Mouse (Mus musculus): ENCODE results near the gene Gm49373. TPM values are rescaled to one million over a fixed set of nuclear protein-coding genes. Genes with fewer than 3 reads are reported as not detected.

The Gm49373 gene
- polyA plus RNA-seq, 1 experiment from 2014 or later = 0.59 TPM

DNA sequence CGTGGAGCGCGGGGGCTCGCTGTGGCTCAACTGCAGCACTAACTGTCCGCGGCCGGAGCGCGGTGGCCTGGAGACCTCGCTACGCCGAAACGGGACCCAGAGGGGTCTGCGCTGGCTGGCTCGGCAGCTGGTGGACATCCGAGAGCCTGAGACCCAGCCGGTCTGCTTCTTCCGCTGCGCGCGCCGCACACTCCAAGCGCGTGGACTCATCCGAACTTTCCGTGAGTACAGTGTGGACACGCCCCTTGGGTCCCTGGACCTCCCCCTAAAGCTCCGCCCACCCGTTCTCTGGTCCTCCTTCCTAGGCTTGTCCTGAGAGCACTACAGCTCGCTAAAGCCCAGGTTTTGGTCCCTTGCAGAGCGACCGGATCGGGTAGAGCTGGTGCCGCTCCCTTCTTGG lies 39.8 kb downstream of the Gm49373 start:
- Histone ChIP-seq H3K36me3 (no peaks in the 10 kb centered on the region), H3K4me3 (peak overlapping the region; percentile 53), H3K27me3 (peaks cover 96% of the 10 kb centered on the region), H3K4me1 (peaks cover 71% of the 10 kb centered on the region), H3K4me2 (replicated peaks) (peak overlapping the region; percentile 94), H3K9me3 (no peaks in the 10 kb centered on the region), H3K27ac (no peak overlapping the region), H3K9ac (peak overlapping the region; percentile 61)
- under 1% methylated on average over 34 of the region's 34 CpGs for WGBS
- ATAC-seq (ENCODE audit: low FRiP score, low read depth) = peak; percentile 70

DNA sequence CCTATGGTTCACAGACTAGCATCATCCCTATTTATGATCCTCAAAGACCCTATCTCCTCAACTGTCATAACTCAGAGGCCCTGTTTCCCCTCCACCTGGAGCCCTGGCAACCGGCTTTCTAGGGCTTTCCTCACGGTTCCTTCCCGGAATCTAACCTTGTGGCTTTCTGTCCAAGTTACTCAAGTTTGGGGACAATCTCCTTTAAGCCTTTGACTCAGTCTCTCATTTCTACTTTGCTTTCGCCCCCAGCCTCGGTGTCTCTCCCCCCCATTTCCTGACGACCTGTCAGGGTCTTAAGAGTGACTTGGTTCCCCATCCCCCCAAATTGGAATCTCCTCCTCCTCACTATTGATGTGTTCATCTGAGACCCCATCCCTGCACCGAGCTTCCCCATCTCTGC lies 40.4 kb downstream of the Gm49373 start:
- no peak overlapping the region for H3K27ac ChIP-seq
- no peaks in the 10 kb centered on the region for H3K36me3 ChIP-seq
- peak overlapping the region; percentile 53 for H3K4me3 ChIP-seq
- peak overlapping the region; percentile 94 for H3K4me2 ChIP-seq (replicated peaks)
- peaks cover 95% of the 10 kb centered on the region for H3K27me3 ChIP-seq
- H3K9me3 ChIP-seq = no peaks in the 10 kb centered on the region
- ATAC-seq (ENCODE audit: low FRiP score, low read depth) = no peak
- H3K9ac ChIP-seq = peak overlapping the region; percentile 61; the same call in 1 of the 2 replicates
- WGBS = 1% methylated on average over 7 of the region's 7 CpGs
- peaks cover 66% of the 10 kb centered on the region for H3K4me1 ChIP-seq

DNA sequence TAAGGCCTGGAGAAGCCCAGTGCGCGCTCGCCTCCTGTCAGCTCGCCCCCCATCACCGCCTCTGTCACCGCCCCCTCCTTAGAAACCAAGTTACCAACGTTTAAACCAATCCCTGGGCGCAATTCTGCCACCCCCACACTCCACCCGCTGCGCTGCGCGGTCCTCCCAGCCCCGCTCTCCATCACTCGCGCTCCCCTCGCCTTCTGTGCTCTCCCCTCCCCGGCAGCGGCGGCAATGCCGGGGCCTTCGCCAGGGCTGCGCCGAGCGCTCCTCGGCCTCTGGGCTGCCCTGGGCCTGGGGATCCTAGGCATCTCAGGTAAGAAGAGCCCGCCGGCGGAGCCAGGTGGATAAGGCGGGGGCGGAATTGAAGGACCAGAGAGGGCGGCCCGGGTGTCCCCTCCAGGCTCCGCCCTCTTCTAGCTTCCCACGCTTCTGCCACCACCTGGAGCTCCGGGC lies 41.0 kb downstream of the Gm49373 start, which contains the start of gene Icam5:
Icam5 (plus strand) TSS at position 178 of the 456 bp plus-strand sequence.
- WGBS = 0% methylated on average over 35 of the region's 35 CpGs
- H3K9ac ChIP-seq = peak within 1 kb of the TSS; percentile 61
- H3K4me2 ChIP-seq (replicated peaks) = peak within 1 kb of the TSS; percentile 94
- 0 out of 2 replicates have a peak, but pooled peaks have one; percentile 0 for ATAC-seq (ENCODE audit: low FRiP score, low read depth)
- no peaks in the 10 kb centered on the region for H3K9me3 ChIP-seq
- H3K27ac ChIP-seq = no peak within 1 kb of the TSS; the same call in 1 of the 2 replicates
- peaks cover 60% of the 10 kb centered on the region for H3K4me1 ChIP-seq
- H3K36me3 ChIP-seq = no peaks in the 10 kb centered on the region
- H3K4me3 ChIP-seq = peak within 1 kb of the TSS; percentile 53
- peaks cover 93% of the 10 kb centered on the region for H3K27me3 ChIP-seq

DNA sequence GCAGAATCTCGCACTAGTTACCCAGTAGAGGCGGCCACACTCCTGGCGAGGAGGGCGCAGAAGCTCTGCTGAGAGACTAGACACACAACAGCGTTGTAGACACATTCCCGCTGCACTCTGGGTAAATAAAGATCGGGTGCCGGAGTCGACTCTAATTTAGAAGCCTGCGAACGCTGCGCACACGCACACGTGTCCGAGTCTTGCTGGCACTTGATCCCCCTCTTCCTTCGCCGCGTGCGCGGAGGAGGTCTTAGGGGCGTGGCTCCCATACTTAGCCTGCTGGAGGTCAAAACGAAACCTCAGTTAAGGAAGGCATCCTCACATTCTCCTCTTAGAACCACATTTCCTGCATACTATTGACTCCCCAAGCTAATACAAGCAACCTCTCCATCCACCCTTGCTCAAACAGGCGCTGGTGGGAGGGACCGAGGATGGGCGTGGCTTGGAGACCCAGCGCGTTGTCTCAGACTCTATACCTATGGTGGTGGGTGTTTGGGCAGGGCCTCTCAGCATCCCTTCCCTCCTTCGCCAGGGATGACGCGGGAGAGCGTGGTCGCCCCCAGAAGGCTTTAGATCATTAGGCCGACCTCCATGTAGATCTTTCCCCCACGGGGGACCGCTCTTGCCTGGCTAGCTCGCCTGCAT lies 41.5 kb downstream of the Gm49373 start:
- peaks cover 55% of the 10 kb centered on the region for H3K4me1 ChIP-seq
- H3K9ac ChIP-seq = peak overlapping the region; percentile 46; the same call in 1 of the 2 replicates
- no peaks in the 10 kb centered on the region for H3K36me3 ChIP-seq
- no peak overlapping the region; the same call in 1 of the 2 replicates for H3K27ac ChIP-seq
- H3K4me3 ChIP-seq = peak overlapping the region; percentile 53
- H3K4me2 ChIP-seq (replicated peaks) = peak overlapping the region; percentile 94
- ATAC-seq (ENCODE audit: low FRiP score, low read depth) = peak; percentile 21
- under 1% methylated on average over 36 of the region's 36 CpGs for WGBS
- peaks cover 93% of the 10 kb centered on the region for H3K27me3 ChIP-seq
- H3K9me3 ChIP-seq = no peaks in the 10 kb centered on the region

DNA sequence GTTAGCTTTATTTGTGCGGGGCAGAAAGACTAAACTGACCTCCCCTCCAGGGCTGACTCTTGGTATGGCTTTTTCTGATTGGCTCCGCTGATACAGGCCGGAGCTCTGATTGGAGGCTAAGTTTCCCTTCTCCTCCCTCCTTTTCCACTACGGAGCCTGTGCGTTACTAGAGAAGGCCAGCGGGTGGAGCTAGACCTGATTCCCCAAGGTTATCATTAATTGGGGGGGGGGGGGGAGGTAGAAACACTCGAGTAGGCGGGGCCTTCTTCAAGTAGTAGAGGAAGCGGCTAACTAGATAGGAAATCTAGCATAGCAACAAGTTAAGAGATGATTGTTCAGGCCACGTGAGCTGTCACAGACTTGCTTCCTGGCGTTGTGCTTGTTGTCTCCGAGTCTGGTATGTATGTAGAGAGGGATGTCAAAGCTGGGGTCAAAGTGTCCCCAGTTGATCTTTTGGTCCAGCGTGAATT lies 42.1 kb downstream of the Gm49373 start:
- peak overlapping the region; percentile 94 for H3K4me2 ChIP-seq (replicated peaks)
- peaks cover 89% of the 10 kb centered on the region for H3K27me3 ChIP-seq
- no peaks in the 10 kb centered on the region for H3K36me3 ChIP-seq
- no peaks in the 10 kb centered on the region for H3K9me3 ChIP-seq
- under 1% methylated on average over 13 of the region's 13 CpGs for WGBS
- H3K4me3 ChIP-seq = peak overlapping the region; percentile 53
- H3K4me1 ChIP-seq = peaks cover 51% of the 10 kb centered on the region
- H3K27ac ChIP-seq = no peak overlapping the region; the same call in 1 of the 2 replicates
- H3K9ac ChIP-seq = no peak overlapping the region
- ATAC-seq (ENCODE audit: low FRiP score, low read depth) = 0 out of 2 replicates have a peak, but pooled peaks have one; percentile 55

DNA sequence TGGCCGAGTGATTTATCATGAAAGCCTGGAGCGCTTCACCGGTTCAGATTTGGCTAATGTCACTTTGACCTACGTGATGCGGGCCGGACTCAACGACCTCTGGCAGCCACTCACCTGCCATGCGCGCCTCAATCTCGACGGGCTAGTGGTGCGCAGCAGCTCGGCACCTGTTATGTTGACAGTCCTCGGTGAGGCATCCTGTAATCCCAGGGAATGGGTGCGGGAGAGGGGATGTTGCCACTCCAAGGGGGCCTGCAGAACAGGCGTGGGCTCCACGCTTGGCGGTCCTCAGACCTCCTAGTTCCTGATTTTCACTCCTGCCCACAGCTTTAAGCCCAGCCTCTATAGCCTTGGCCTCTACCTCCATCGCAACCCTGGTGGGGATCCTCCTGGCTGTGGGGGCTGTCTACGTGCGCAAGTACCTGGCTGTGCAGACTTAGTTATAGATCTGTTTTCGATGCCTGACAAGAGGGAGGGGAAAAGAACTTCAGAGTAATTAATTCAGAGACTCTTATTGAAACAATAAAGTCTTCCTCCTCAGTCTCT lies 42.8 kb downstream of the Gm49373 start:
- no peak for ATAC-seq (ENCODE audit: low FRiP score, low read depth)
- no peak overlapping the region for H3K27ac ChIP-seq
- H3K4me1 ChIP-seq = peaks cover 51% of the 10 kb centered on the region
- 20% methylated on average over 22 of the region's 22 CpGs for WGBS
- H3K9me3 ChIP-seq = no peaks in the 10 kb centered on the region
- H3K9ac ChIP-seq = no peak overlapping the region
- peak overlapping the region; percentile 94 for H3K4me2 ChIP-seq (replicated peaks)
- H3K36me3 ChIP-seq = no peaks in the 10 kb centered on the region
- peaks cover 88% of the 10 kb centered on the region for H3K27me3 ChIP-seq
- H3K4me3 ChIP-seq = peak overlapping the region; percentile 53

DNA sequence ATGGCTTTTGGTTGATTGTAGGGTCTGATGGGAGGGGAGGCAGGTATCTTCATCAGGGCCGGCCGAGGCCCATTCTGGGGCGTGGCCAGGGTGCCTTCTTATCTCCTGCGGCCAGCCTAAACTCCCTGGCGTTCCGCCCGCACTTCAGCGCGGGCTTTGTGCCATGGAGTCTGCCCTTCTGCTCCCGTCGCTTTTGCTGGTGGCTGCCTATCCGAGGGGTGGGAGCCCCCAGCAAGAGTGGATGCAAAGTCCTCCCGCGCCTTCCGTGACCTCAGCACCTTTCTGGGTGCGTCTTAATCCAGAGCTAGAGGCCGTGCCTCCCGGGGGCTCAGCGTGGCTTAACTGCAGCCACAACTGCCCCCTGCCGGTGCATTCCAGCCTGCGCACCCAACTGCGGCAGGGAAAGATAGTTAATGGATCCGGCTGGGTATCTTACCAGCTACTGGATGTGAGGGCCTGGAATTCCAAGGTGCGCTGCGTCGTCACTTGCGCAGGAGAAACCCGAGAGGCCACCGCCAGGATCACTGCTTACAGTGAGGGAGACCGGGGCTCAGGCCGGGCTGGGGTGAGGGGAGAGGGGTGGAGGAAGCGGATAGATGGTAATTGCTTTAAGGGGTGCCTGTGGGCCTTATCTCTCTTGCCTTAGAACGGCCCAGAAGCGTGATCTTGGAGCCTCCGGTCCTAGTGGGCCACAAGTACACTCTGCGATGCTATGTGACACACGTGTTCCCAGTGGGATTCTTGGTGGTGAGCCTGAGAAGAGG lies 43.4 kb downstream of the Gm49373 start, which contains the start of gene Icam4:
Icam4 (plus strand) TSS at position 83 of the 764 bp plus-strand sequence.
- no peaks in the 10 kb centered on the region for H3K36me3 ChIP-seq
- H3K4me2 ChIP-seq (replicated peaks) = peak within 1 kb of the TSS; percentile 94
- H3K4me3 ChIP-seq = peak within 1 kb of the TSS; percentile 53
- H3K4me1 ChIP-seq = peaks cover 46% of the 10 kb centered on the region
- H3K27me3 ChIP-seq = peaks cover 82% of the 10 kb centered on the region
- peak within 1 kb of the TSS; percentile 53; the same call in 1 of the 2 replicates for H3K9ac ChIP-seq
- H3K9me3 ChIP-seq = no peaks in the 10 kb centered on the region
- WGBS = 2% methylated on average over 37 of the region's 37 CpGs
- no peak within 1 kb of the TSS for H3K27ac ChIP-seq
- no peak for ATAC-seq (ENCODE audit: low FRiP score, low read depth)

DNA sequence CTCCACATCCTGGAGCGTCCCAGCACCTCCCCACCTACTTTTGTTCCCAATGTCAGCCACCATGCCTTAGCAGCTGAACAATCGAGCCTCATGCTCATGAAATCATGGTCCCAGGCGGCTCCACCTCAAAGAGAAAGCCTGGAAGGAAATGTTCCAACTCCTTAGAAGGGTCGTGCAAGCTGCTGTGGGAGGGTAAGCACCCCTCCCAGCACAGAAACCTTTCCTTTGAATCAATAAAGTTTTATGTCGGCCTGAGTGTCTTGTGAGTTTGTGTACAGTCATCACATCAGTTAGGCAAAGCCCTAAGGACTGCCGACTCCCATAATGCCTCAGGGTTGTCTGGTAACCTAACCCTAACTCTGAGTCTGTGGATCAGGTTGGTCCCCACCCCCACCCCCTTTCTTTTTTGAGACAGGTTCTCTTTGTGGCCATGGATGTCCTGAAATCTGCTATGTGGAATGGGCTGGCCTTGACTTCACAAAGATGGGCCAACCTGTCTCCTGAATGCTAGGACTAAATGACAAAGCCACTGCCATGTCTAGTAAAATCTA lies 44.3 kb downstream of the Gm49373 start:
- Histone ChIP-seq H3K27ac (no peak overlapping the region), H3K4me1 (peaks cover 45% of the 10 kb centered on the region), H3K27me3 (peaks cover 73% of the 10 kb centered on the region), H3K9ac (no peak overlapping the region), H3K36me3 (no peaks in the 10 kb centered on the region), H3K4me2 (replicated peaks) (no peak overlapping the region), H3K4me3 (peak overlapping the region; percentile 37; the same call in 1 of the 2 replicates), H3K9me3 (no peaks in the 10 kb centered on the region)
- no peak for ATAC-seq (ENCODE audit: low FRiP score, low read depth)
- WGBS = 61% methylated on average over 6 of the region's 6 CpGs

DNA sequence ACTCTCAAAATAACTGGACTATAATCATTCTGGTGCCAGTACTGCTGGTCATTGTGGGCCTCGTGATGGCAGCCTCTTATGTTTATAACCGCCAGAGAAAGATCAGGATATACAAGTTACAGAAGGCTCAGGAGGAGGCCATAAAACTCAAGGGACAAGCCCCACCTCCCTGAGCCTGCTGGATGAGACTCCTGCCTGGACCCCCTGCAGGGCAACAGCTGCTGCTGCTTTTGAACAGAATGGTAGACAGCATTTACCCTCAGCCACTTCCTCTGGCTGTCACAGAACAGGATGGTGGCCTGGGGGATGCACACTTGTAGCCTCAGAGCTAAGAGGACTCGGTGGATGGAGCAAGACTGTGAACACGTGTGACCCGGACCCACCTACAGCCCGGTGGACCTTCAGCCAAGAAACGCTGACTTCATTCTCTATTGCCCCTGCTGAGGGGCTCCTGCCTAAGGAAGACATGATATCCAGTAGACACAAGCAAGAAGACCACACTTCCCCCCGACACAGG lies 45.1 kb downstream of the Gm49373 start:
- no peak overlapping the region for H3K9ac ChIP-seq
- H3K4me2 ChIP-seq (replicated peaks) = no peak overlapping the region
- H3K27ac ChIP-seq = no peak overlapping the region
- no peak for ATAC-seq (ENCODE audit: low FRiP score, low read depth)
- no peaks in the 10 kb centered on the region for H3K36me3 ChIP-seq
- no peaks in the 10 kb centered on the region for H3K9me3 ChIP-seq
- H3K4me1 ChIP-seq = peaks cover 38% of the 10 kb centered on the region
- H3K4me3 ChIP-seq = no peak overlapping the region
- peaks cover 65% of the 10 kb centered on the region for H3K27me3 ChIP-seq
- 38% methylated on average over 8 of the region's 8 CpGs for WGBS

DNA sequence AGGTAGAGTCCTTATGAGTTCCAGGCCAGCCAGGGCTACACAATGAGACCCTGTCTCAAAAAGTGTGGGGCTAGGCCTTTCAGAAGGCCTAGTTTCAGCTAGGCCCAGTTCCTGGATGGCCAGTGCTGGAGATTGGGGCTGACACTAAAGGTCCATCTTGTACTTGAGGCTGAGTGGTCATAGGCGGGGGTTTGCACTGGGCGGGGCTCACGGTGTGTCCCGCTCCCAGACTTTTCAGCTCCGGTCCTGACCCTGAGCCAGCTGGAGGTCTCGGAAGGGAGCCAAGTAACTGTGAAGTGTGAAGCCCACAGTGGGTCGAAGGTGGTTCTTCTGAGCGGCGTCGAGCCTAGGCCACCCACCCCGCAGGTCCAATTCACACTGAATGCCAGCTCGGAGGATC lies 46.0 kb downstream of the Gm49373 start:
- Histone ChIP-seq H3K27me3 (peaks cover 56% of the 10 kb centered on the region), H3K27ac (no peak overlapping the region), H3K4me1 (peaks cover 28% of the 10 kb centered on the region), H3K4me3 (no peak overlapping the region), H3K9ac (no peak overlapping the region), H3K36me3 (no peaks in the 10 kb centered on the region), H3K4me2 (replicated peaks) (no peak overlapping the region), H3K9me3 (no peaks in the 10 kb centered on the region)
- WGBS = 83% methylated on average over 12 of the region's 12 CpGs
- no peak for ATAC-seq (ENCODE audit: low FRiP score, low read depth)

DNA sequence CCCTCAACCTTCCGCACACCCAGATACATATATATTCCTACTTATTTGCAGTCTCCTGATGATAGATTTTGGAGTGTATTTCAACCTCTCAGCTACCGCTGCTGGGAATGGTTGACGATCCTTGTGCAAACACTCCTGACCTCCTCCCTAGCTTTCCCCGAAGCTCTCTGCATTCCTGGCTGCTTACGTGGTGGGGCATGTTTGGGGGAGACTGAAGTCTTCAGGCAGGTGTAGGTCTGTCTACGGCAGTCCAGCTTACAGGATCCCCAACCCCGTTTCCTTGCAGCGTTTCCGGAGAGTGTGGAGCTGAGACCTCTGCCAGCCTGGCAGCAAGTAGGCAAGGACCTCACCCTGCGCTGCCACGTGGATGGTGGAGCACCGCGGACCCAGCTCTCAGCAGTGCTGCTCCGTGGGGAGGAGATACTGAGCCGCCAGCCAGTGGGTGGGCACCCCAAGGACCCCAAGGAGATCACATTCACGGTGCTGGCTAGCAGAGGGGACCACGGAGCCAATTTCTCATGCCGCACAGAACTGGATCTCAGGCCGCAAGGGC lies 47.6 kb downstream of the Gm49373 start:
- 72% methylated on average over 19 of the region's 19 CpGs for WGBS
- Histone ChIP-seq H3K4me2 (replicated peaks) (no peak overlapping the region), H3K9me3 (no peaks in the 10 kb centered on the region), H3K36me3 (no peaks in the 10 kb centered on the region), H3K27ac (no peak overlapping the region), H3K9ac (no peak overlapping the region; the same call in 1 of the 2 replicates), H3K4me1 (peaks cover 14% of the 10 kb centered on the region), H3K27me3 (peaks cover 47% of the 10 kb centered on the region), H3K4me3 (no peak overlapping the region)
- ATAC-seq (ENCODE audit: low FRiP score, low read depth) = no peak

Data from limb, embryonic 13.5 days (tissue).